ENCODE assay signal across 22 mouse cellular contexts in genomic region chr11:62079100-62079857, GRCm38 (mm10).
DNase-seq lines count a peak whose midpoint lies in the region; ATAC-seq lines count a peak whose summit lies in the region.
"Had no signal": no experiment of that assay in that cellular context is flagged by ENCODE, and none has a peak within 500 bp of the region (broad histone marks: within the 10 kb centered on the region; RNA-seq: fewer than 3 reads in every experiment).

No protein-coding gene starts in this region.

- peak overlapping the region; percentile 41 for H3K4me2 ChIP-seq in heart, embryonic 13.5 days
- H3K4me2 ChIP-seq: embryonic facial prominence, embryonic 12.5 days; hindbrain, embryonic 12.5 days; limb, embryonic 12.5 days had no signal

- no peak overlapping the region for H3K9ac ChIP-seq in heart, embryonic 13.5 days
- H3K9ac ChIP-seq: embryonic facial prominence, embryonic 12.5 days; hindbrain, embryonic 12.5 days; limb, embryonic 12.5 days; liver, postnatal 0 days; neural tube, embryonic 15.5 days had no signal

- H3K4me1 ChIP-seq in heart, embryonic 13.5 days: peaks cover 23% of the 10 kb centered on the region
- H3K4me1 ChIP-seq: embryonic facial prominence, embryonic 12.5 days had no signal

- H3K36me3 ChIP-seq in heart, embryonic 13.5 days: no peaks in the 10 kb centered on the region
- H3K36me3 ChIP-seq: embryonic facial prominence, embryonic 12.5 days; forebrain, embryonic 10.5 days; hindbrain, embryonic 12.5 days; limb, embryonic 12.5 days; neural tube, embryonic 15.5 days had no signal

- ATAC-seq in heart, embryonic 13.5 days (ENCODE audit: extremely low read depth, insufficient number of reproducible peaks, low FRiP score, low TSS enrichment): no peak
- ATAC-seq: liver, postnatal 0 days; midbrain, embryonic 16.5 days had no signal

- H3K27ac ChIP-seq in heart, embryonic 13.5 days (replicated peaks): no peak overlapping the region
- H3K27ac ChIP-seq: embryonic facial prominence, embryonic 12.5 days; forebrain, embryonic 10.5 days; hindbrain, embryonic 12.5 days; left cerebral cortex, adult 2 months; limb, embryonic 12.5 days; macrophage; neural tube, embryonic 15.5 days had no signal

- no peaks in the 10 kb centered on the region for H3K9me3 ChIP-seq in heart, embryonic 13.5 days
- H3K9me3 ChIP-seq: embryonic facial prominence, embryonic 12.5 days; forebrain, embryonic 10.5 days; hindbrain, embryonic 12.5 days; limb, embryonic 12.5 days; neural tube, embryonic 15.5 days had no signal

- DNase-seq in heart, postnatal 36 days: no peak
- DNase-seq in 3134 (ENCODE audit: extremely low read depth, insufficient read length, low spot score) (peak; percentile 25), MEL-GATA-1-ER (ENCODE audit: extremely low read depth, low read depth) (peak; percentile 53)
- peak; percentile 55 for DNase-seq in naive thymus-derived CD4-positive, alpha-beta T cell, adult 2 months (ENCODE audit: low read depth)
- no peak for DNase-seq in cerebellum, postnatal 10 days
- no peak for DNase-seq in layer of hippocampus, postnatal 14 days (ENCODE audit: low spot score in 2 of 2)
- no peak for DNase-seq in urinary bladder, adult 18-20 months (ENCODE audit: low spot score in 2 of 2)
- DNase-seq: adrenal gland, postnatal 10 days; cerebellum, postnatal 36 days; heart, adult 18-20 months; kidney, adult 11 months; liver, postnatal 0 days; right cerebral cortex, adult 18-20 months had no signal

- no peaks in the 10 kb centered on the region for H3K27me3 ChIP-seq in heart, embryonic 13.5 days (replicated peaks)
- H3K27me3 ChIP-seq: embryonic facial prominence, embryonic 12.5 days; hindbrain, embryonic 12.5 days; limb, embryonic 12.5 days; neural tube, embryonic 15.5 days had no signal

- WGBS in heart, embryonic 13.5 days: 85% methylated on average over 8 of the region's 8 CpGs

- intact Hi-C loops in heart, postnatal 36 days (cut with DNase I): no loop called here

- no peak overlapping the region for H3K4me3 ChIP-seq in heart, embryonic 13.5 days
- H3K4me3 ChIP-seq: embryonic facial prominence, embryonic 12.5 days; hindbrain, embryonic 12.5 days; left cerebral cortex, adult 2 months; limb, embryonic 12.5 days; neural tube, embryonic 15.5 days had no signal

Comparison
In these comparisons a context has a peak if more than half of its experiments do, and no peak if none do; other contexts are left out.
1. DNase-seq: peak in 3134 (single experiment), MEL-GATA-1-ER (single experiment) and naive thymus-derived CD4-positive, alpha-beta T cell, adult 2 months (single experiment); none in heart, postnatal 36 days (0 of 2), cerebellum, postnatal 10 days (0 of 2), layer of hippocampus, postnatal 14 days (0 of 2) and urinary bladder, adult 18-20 months (0 of 2).